7 mouse cellular contexts compared by ENCODE assay signal in genomic region chr14:121348256-121348655, GRCm38 (mm10). TPM values are rescaled to one million over a fixed set of nuclear protein-coding genes. Genes with fewer than 3 reads are reported as not detected.
DNase-seq lines count a peak whose midpoint lies in the region; ATAC-seq lines count a peak whose summit lies in the region.

No protein-coding gene starts in this region.

- 29% methylated on average over 8 of the region's 8 CpGs for WGBS in intestine, embryonic 15.5 days

- no peak overlapping the region for H3K9ac ChIP-seq in intestine, embryonic 15.5 days

- H3K27me3 ChIP-seq in intestine, embryonic 15.5 days (replicated peaks), result no peaks in the 10 kb centered on the region

- H3K4me3 ChIP-seq in intestine, embryonic 15.5 days (replicated peaks), result no peak overlapping the region

- H3K4me1 ChIP-seq in intestine, embryonic 15.5 days (replicated peaks), result peaks cover 68% of the 10 kb centered on the region

- no peak overlapping the region for H3K4me2 ChIP-seq in intestine, embryonic 15.5 days (replicated peaks)

- no peaks in the 10 kb centered on the region for H3K36me3 ChIP-seq in intestine, embryonic 15.5 days

- peak; percentile 53 for ATAC-seq in intestine, embryonic 15.5 days

- peak overlapping the region; percentile 49 for H3K27ac ChIP-seq in intestine, embryonic 15.5 days

- H3K9me3 ChIP-seq in intestine, embryonic 15.5 days, result no peaks in the 10 kb centered on the region

- DNase-seq in retina, postnatal 1 day, result peak; percentile 86
- DNase-seq in retina, embryonic 14.5 days (ENCODE audit: low spot score), result no peak
- peak; percentile 35 for DNase-seq in gastrocnemius, postnatal 25 days
- peak; percentile 70 for DNase-seq in lung, postnatal 14 days
- no peak for DNase-seq in left cerebral cortex, adult 18-20 months (ENCODE audit: low spot score in 2 of 2)
- no peak for DNase-seq in urinary bladder, postnatal 14 days (ENCODE audit: low spot score)

RNA-seq across cellular contexts. Expression of gene Stk24, which starts 31.6 kb away (rescaled TPM):
- 10 to 100 TPM; 25.5 to 28.1 TPM for total RNA-seq in gastrocnemius, postnatal 25 days (2021)
- 41.3 and 43.7 TPM in 2 replicates for polyA plus RNA-seq in intestine, embryonic 15.5 days (2015; fragmentation: Nextera tagmentation; extraction: Ambion mirVana)
- 10 to 100 TPM; 65.3 to 66.0 TPM for total RNA-seq in left cerebral cortex, adult 18-20 months (2021)

Comparison
In these comparisons a context has a peak if more than half of its experiments do, and no peak if none do; other contexts are left out.
1. DNase-seq: peak in retina, postnatal 1 day (single experiment), gastrocnemius, postnatal 25 days (single experiment) and lung, postnatal 14 days (single experiment); none in retina, embryonic 14.5 days (single experiment), left cerebral cortex, adult 18-20 months (0 of 2) and urinary bladder, postnatal 14 days (single experiment).